Mouse (Mus musculus) hindbrain, embryonic 11.5 days (tissue): ENCODE results near the gene Col2a1. TPM values are rescaled to one million over a fixed set of nuclear protein-coding genes. Genes with fewer than 3 reads are reported as not detected.

Experiments used
- ATAC-seq: fragments of 200-750 bp; cut with Nextera tagmentation; 2 replicates; pipeline ENCODE4 v1.8.0; 2017; ENCODE audit warnings: mild to moderate bottlenecking, moderate TSS enrichment, moderate library complexity; ENCODE audit not compliant: low FRiP score
- DNase-seq: peaks from one replicate; pipeline ENCODE4 v3.0.0-alpha.2; 2015; ENCODE audit warnings: low spot score
- H3K27ac ChIP-seq: fragments of 300-500 bp; sonication (generic); 2 replicates; pipeline ENCODE4 v1.5.1; 2014; ENCODE audit warnings: mild to moderate bottlenecking, low read depth, low read length
- H3K27me3 ChIP-seq: fragments of 300-500 bp; sonication (generic); 2 replicates; pipeline ENCODE4 v1.6.1; 2014; ENCODE audit warnings: mild to moderate bottlenecking, low read length, moderate library complexity, mixed read lengths; ENCODE audit not compliant: control insufficient read depth, insufficient read depth
- H3K36me3 ChIP-seq: fragments of 300-500 bp; sonication (generic); 2 replicates; pipeline ENCODE4 v1.6.1; 2014; ENCODE audit warnings: mild to moderate bottlenecking, low read length, moderate library complexity, mixed read lengths; ENCODE audit not compliant: control insufficient read depth, insufficient read depth
- H3K4me1 ChIP-seq: fragments of 300-500 bp; sonication (generic); replicated peaks from 2 replicates; pipeline ENCODE4 v1.6.1; 2014; ENCODE audit warnings: low read length, mixed read lengths; ENCODE audit not compliant: control insufficient read depth, insufficient read depth
- H3K4me2 ChIP-seq: fragments of 300-500 bp; sonication (generic); replicated peaks from 2 replicates; pipeline ENCODE4 v1.6.1; 2014; ENCODE audit warnings: mild to moderate bottlenecking, low read depth, low read length
- H3K4me3 ChIP-seq: fragments of 300-500 bp; sonication (generic); 2 replicates; pipeline ENCODE4 v1.5.1; 2014; ENCODE audit warnings: low read depth, low read length
- H3K9ac ChIP-seq: fragments of 300-500 bp; sonication (generic); 2 replicates; pipeline ENCODE4 v1.6.1; 2014; ENCODE audit warnings: low read depth, low read length
- H3K9me3 ChIP-seq: fragments of 300-500 bp; sonication (generic); 2 replicates; pipeline ENCODE4 v1.6.1; 2016; ENCODE audit warnings: low read length; ENCODE audit not compliant: control insufficient read depth
- WGBS: fragments of 180-500 bp; shearing (Covaris S2); extraction: QIAGEN DNeasy Blood & Tissue Kit; methylation state at CpG from one replicate; pipeline ENCODE4 v1.1.7; 2014; 5-methylcytosine and 5-hydroxymethylcytosine counted together
- polyA plus RNA-seq: library from polyadenylated mRNA; unstranded; fragments of >200 nt; fragmentation: Nextera tagmentation; extraction: Ambion mirVana; gene quantifications from 2 replicates; pipeline ENCODE4 v1.2.1, GENCODE M21; 2014

Gene Col2a1
- polyA plus RNA-seq, 1 experiment from 2014 or later, result 128 TPM

DNA sequence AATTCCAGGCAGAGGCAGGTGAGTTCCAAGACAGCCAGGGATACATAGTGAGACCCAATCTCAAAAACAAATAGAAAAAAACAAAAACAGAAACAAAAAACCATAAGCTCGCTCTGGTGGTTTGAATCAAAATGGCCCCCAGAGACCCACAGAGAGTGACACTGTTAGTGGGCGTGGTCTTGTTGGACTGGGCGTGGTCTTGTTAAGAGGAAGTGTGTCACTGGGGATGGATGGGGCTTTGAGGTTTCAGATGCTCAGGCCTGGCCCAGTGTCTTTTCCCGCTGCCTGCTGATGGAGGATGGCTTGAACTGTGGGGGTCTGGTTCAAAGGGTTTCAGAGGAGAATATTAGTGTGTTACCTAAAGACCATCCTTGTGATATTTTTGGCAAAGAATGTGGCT, 13.4 kb upstream of the Col2a1 start:
- ATAC-seq (no peak), DNase-seq (no peak)
- no peaks in the 10 kb centered on the region for H3K36me3 ChIP-seq
- H3K27me3 ChIP-seq, result no peaks in the 10 kb centered on the region
- H3K4me3 ChIP-seq, result no peak overlapping the region
- no peaks in the 10 kb centered on the region for H3K9me3 ChIP-seq
- H3K4me1 ChIP-seq, result no peaks in the 10 kb centered on the region
- WGBS, result 78% methylated on average over 4 of the region's 4 CpGs
- H3K27ac ChIP-seq, result no peak overlapping the region
- no peak overlapping the region for H3K4me2 ChIP-seq
- no peak overlapping the region for H3K9ac ChIP-seq

DNA sequence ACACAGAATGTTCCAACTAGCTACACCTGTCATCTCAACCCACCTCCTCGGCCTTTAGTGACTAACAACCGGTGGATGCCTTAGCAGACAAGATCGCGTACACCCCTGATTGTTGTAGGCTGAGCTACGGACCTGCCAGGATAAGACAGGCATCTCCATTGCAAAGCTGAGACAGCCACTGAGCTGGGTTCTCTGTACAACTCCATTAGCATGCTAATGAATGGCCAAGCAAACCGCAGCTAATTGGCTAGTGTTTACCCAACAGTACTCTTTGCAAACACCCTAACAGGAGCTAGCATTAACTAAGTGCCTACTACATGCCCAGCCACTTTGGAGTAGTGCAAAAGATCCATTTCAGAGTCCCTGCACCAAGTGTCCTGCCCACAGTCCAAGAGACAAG, 8.3 kb upstream of the Col2a1 start:
- Histone ChIP-seq H3K27ac (no peak overlapping the region), H3K4me3 (no peak overlapping the region), H3K4me1 (no peaks in the 10 kb centered on the region), H3K9ac (no peak overlapping the region), H3K9me3 (no peaks in the 10 kb centered on the region), H3K4me2 (no peak overlapping the region), H3K36me3 (no peaks in the 10 kb centered on the region), H3K27me3 (no peaks in the 10 kb centered on the region)
- ATAC-seq, result no peak
- WGBS, result 65% methylated on average over 6 of the region's 6 CpGs
- no peak for DNase-seq

DNA sequence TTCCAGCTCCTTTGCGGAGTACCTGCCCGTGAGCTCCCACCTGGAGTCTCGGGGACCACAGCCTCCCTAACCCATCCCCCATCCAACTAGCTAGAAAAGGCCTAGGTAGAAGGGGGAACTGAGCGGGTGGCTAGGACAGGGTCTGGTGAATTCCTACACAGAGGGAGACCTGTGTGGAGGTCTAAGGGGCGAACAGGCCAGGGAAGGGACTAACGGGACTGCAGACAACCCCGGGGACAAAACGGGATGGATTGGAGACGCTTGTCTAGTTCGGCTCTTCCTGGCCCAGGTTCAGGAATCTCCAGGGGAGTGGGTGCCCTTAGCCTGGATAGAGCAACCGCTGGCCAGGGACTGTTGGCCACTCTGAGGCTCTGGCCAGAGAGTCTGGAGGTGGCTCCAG, 686 bp upstream of the Col2a1 start:
- DNase-seq (peak; percentile 35), ATAC-seq (no peak)
- peak overlapping the region; percentile 42 for H3K4me3 ChIP-seq
- no peaks in the 10 kb centered on the region for H3K36me3 ChIP-seq
- WGBS, result 7% methylated on average over 11 of the region's 11 CpGs
- peak overlapping the region; percentile 53 for H3K4me2 ChIP-seq
- H3K27me3 ChIP-seq, result peaks cover 2% of the 10 kb centered on the region; the same call in 1 of the 2 replicates
- H3K9me3 ChIP-seq, result no peaks in the 10 kb centered on the region
- peaks cover 10% of the 10 kb centered on the region for H3K4me1 ChIP-seq
- no peak overlapping the region for H3K27ac ChIP-seq
- H3K9ac ChIP-seq, result no peak overlapping the region; the same call in 1 of the 2 replicates

DNA sequence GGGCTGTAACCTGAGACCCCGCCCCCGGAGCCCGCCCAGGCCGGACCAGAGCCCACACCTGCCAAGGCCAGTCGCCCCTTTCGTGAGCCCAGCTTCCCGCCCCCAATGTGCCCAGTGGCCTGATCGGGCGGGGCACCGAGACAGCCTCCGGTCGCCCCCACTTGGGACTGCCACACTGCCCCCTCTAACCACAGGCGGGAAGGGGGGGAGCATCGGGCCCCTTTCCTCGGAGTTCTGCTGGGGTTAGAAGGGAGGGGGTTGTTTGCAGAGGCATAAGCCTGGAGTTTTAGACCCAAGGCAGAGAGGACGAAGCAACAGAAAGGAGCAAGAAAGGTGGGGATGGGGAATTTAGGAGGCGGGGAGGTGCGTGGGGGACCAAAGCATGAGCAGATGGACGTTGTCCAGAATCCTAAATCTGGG, 255 bp upstream of the Col2a1 start:
- Histone ChIP-seq H3K4me2 (peak overlapping the region; percentile 53), H3K27ac (peak overlapping the region; percentile 91), H3K4me1 (peaks cover 14% of the 10 kb centered on the region), H3K9ac (peak overlapping the region; percentile 81), H3K36me3 (no peaks in the 10 kb centered on the region), H3K27me3 (peaks cover 2% of the 10 kb centered on the region; the same call in 1 of the 2 replicates), H3K4me3 (peak overlapping the region; percentile 42), H3K9me3 (no peaks in the 10 kb centered on the region)
- DNase-seq (no peak), ATAC-seq (peak; percentile 33)
- WGBS, result 2% methylated on average over 19 of the region's 19 CpGs

DNA sequence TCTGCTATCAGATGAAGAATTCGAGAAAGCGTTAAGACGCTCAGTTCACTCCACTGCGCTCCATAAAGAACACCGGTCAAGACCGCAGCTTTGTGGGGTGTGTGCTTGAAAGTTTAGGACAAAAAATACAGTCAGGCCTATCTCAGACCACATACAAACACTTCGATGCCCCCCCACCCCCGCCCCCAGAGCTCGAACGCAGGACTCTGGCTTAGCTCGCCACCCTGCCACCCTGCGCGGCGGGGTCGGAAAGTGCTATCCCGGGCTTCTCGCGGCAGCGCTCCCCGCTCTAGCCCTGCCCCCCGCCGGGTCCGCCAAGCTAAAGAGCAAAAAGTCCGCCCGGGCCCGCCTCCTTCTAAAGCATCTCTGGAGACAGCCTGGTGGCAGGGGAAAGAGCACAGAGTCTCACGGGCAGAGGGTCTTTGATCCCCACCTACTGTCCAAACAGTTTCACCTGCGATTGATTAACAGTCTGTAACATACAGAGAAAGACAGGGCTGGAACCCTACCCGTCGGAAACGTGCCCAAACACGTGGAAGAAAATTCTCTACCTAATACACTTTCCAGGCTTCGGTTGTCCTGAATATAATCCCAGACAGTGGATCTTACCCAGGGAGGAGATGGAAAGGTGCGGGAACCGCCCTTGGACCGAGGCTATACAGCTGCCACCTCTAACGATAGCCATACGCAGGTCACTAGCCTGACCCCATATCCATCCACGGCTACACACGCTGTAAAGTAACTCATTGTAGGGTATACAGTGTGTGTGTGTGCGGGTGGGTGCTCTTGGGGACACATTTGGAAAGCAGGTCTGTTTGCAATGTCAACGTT, 1.3 kb downstream of the Col2a1 start:
- Histone ChIP-seq H3K4me1 (peaks cover 16% of the 10 kb centered on the region), H3K27ac (peak overlapping the region; percentile 91), H3K9me3 (no peaks in the 10 kb centered on the region), H3K36me3 (no peaks in the 10 kb centered on the region), H3K9ac (peak overlapping the region; percentile 81), H3K27me3 (peaks cover 2% of the 10 kb centered on the region; the same call in 1 of the 2 replicates), H3K4me3 (peak overlapping the region; percentile 42), H3K4me2 (peak overlapping the region; percentile 53)
- no peak for ATAC-seq
- under 1% methylated on average over 42 of the region's 42 CpGs for WGBS
- peak; percentile 79 for DNase-seq

GRCm38 (mm10) chr15:98002113-98002990, 2.1 kb downstream of the Col2a1 start:
- H3K4me3 ChIP-seq, result peak overlapping the region; percentile 42
- ATAC-seq (peak; percentile 58), DNase-seq (peak; percentile 74)
- H3K27me3 ChIP-seq, result peaks cover 2% of the 10 kb centered on the region; the same call in 1 of the 2 replicates
- peak overlapping the region; percentile 53 for H3K4me2 ChIP-seq
- no peaks in the 10 kb centered on the region for H3K36me3 ChIP-seq
- no peaks in the 10 kb centered on the region for H3K9me3 ChIP-seq
- under 1% methylated on average over 40 of the region's 42 CpGs for WGBS
- H3K4me1 ChIP-seq, result peaks cover 16% of the 10 kb centered on the region
- peak overlapping the region; percentile 91 for H3K27ac ChIP-seq
- H3K9ac ChIP-seq, result peak overlapping the region; percentile 81

- peaks cover 16% of the 10 kb centered on the region for H3K4me1 ChIP-seq
- under 1% methylated on average over 37 of the region's 37 CpGs for WGBS
- peak; percentile 76 for DNase-seq
- peak overlapping the region; percentile 81 for H3K9ac ChIP-seq
- peak overlapping the region; percentile 42 for H3K4me3 ChIP-seq
- peak overlapping the region; percentile 91 for H3K27ac ChIP-seq
- H3K27me3 ChIP-seq, result peaks cover 2% of the 10 kb centered on the region; the same call in 1 of the 2 replicates
- no peaks in the 10 kb centered on the region for H3K9me3 ChIP-seq
- peak overlapping the region; percentile 53 for H3K4me2 ChIP-seq
- ATAC-seq, result peak; percentile 23
- H3K36me3 ChIP-seq, result no peaks in the 10 kb centered on the region
These were observed 3.0 kb downstream of the Col2a1 start for GRCm38 (mm10) chr15:98001321-98002112.

- peak overlapping the region; percentile 23; the same call in 1 of the 2 replicates for H3K9ac ChIP-seq
- H3K27ac ChIP-seq, result no peak overlapping the region
- no peak for ATAC-seq
- H3K4me2 ChIP-seq, result no peak overlapping the region
- no peak overlapping the region for H3K4me3 ChIP-seq
- no peaks in the 10 kb centered on the region; the same call in 1 of the 2 replicates for H3K27me3 ChIP-seq
- peak; percentile 35 for DNase-seq
- 9% methylated on average over 7 of the region's 7 CpGs for whole genome bisulfite sequencing
- H3K4me1 ChIP-seq, result peaks cover 16% of the 10 kb centered on the region
- peaks cover 6% of the 10 kb centered on the region for H3K36me3 ChIP-seq
- H3K9me3 ChIP-seq, result no peaks in the 10 kb centered on the region
These were observed 4.5 kb downstream of the Col2a1 start for GRCm38 (mm10) chr15:97999991-98000390.
